Mouse (Mus musculus) stomach, postnatal 0 days (tissue): ENCODE measurements around the gene Ifi27.

ENCODE experiments used
- CTCF ChIP-seq: IDR thresholded peaks from 2 replicates; pipeline ENCODE4 v1.5.1; 2016; ENCODE audit warnings: antibody characterized with exemption, low read depth, mild to moderate bottlenecking, moderate library complexity
- EP300 ChIP-seq: optimal IDR thresholded peaks from 2 replicates; pipeline ENCODE3; 2016; ENCODE audit warnings: antibody characterized with exemption

GRCm38 (mm10) chr12:103393528-103393927, 40.5 kb upstream of the Ifi27 start:
- no peak for TF ChIP-seq EP300
- TF ChIP-seq CTCF, result no peak
